ENCODE assay signal across 10 mouse cellular contexts in genomic region chr13:78210748-78211089, GRCm38 (mm10). TPM values are rescaled to one million over a fixed set of nuclear protein-coding genes. Genes with fewer than 3 reads are reported as not detected.
A peak's percentile ranks its signal among the peaks of the same experiment; 100 is the strongest.
DNase-seq lines count a peak whose midpoint lies in the region; ATAC-seq and TF ChIP-seq lines count a peak whose summit lies in the region.
"Had no signal": no experiment of that assay in that cellular context is flagged by ENCODE, and none has a peak within 500 bp of the region (broad histone marks: within the 10 kb centered on the region; RNA-seq: fewer than 3 reads in every experiment).

No protein-coding gene starts in this region.

- TF ChIP-seq CTCF in cerebellum, adult 2 months (IDR thresholded peaks at IDR 0.05; ENCODE audit: borderline replicate concordance, insufficient read depth, low read depth, low read length) = no peak
- TF ChIP-seq CTCF in stomach, postnatal 0 days (IDR thresholded peaks at IDR 0.05; ENCODE audit: low read depth) = no peak

- H3K27ac ChIP-seq in cerebellum, adult 2 months (ENCODE audit: insufficient read depth, low read length) = no peak overlapping the region
- H3K27ac ChIP-seq in neural tube, embryonic 11.5 days (ENCODE audit: low read depth, low read length) = no peak overlapping the region
- H3K27ac ChIP-seq in limb, embryonic 13.5 days = no peak overlapping the region
- no peak overlapping the region for H3K27ac ChIP-seq in stomach, postnatal 0 days (replicated peaks)

- H3K4me3 ChIP-seq in cerebellum, adult 2 months (replicated peaks; ENCODE audit: insufficient read depth, low read depth, low read length) = peak overlapping the region; percentile 70
- H3K4me3 ChIP-seq in neural tube, embryonic 11.5 days (ENCODE audit: low read depth, low read length) = peak overlapping the region; percentile 38
- H3K4me3 ChIP-seq in limb, embryonic 13.5 days = peak overlapping the region; percentile 36
- peak overlapping the region; percentile 36 for H3K4me3 ChIP-seq in stomach, postnatal 0 days (ENCODE audit: low read depth, low read length)

- WGBS in cerebellum, adult 2 months = 21% methylated on average over 13 of the region's 13 CpGs
- WGBS in neural tube, embryonic 11.5 days = 7% methylated on average over 13 of the region's 13 CpGs
- 3% methylated on average over 13 of the region's 13 CpGs for WGBS in limb, embryonic 13.5 days
- whole genome bisulfite sequencing in stomach, postnatal 0 days = 30% methylated on average over 13 of the region's 13 CpGs

- TF ChIP-seq POLR2A in cerebellum, adult 2 months (IDR thresholded peaks at IDR 0.05; ENCODE audit: borderline replicate concordance, insufficient read depth, low read length) = no peak

- peak overlapping the region; percentile 82 for H3K4me2 ChIP-seq in neural tube, embryonic 11.5 days (ENCODE audit: low read depth)
- peak overlapping the region; percentile 70 for H3K4me2 ChIP-seq in limb, embryonic 13.5 days (replicated peaks)
- H3K4me2 ChIP-seq in stomach, postnatal 0 days (replicated peaks; ENCODE audit: low read depth) = peak overlapping the region; percentile 69

- H3K4me1 ChIP-seq in cerebellum, adult 2 months (ENCODE audit: control insufficient read depth, insufficient read depth, low read length) = no peaks in the 10 kb centered on the region
- peaks cover 34% of the 10 kb centered on the region for H3K4me1 ChIP-seq in neural tube, embryonic 11.5 days (ENCODE audit: control insufficient read depth, insufficient read depth, low read length)
- peaks cover 16% of the 10 kb centered on the region for H3K4me1 ChIP-seq in limb, embryonic 13.5 days
- 0 out of 2 replicates have a peak, but pooled peaks cover 2% of the 10 kb centered on the region for H3K4me1 ChIP-seq in stomach, postnatal 0 days (replicated peaks; ENCODE audit: control insufficient read depth, insufficient read depth)

- 0 out of 2 replicates have a peak, but pooled peaks have one; percentile 18 for ATAC-seq in neural tube, embryonic 11.5 days (ENCODE audit: insufficient read depth, low FRiP score, low TSS enrichment)
- ATAC-seq in limb, embryonic 13.5 days (ENCODE audit: low FRiP score, low read depth) = no peak
- peak; percentile 49; the same call in 1 of the 2 replicates for ATAC-seq in stomach, postnatal 0 days (ENCODE audit: low FRiP score, low TSS enrichment)

- no peak for TF ChIP-seq EP300 in stomach, postnatal 0 days (optimal IDR thresholded peaks at IDR 0.05)

- no peaks in the 10 kb centered on the region for H3K27me3 ChIP-seq in cerebellum, adult 2 months (ENCODE audit: control insufficient read depth, insufficient read depth, low read length)
- no peaks in the 10 kb centered on the region for H3K27me3 ChIP-seq in neural tube, embryonic 11.5 days (ENCODE audit: control insufficient read depth, insufficient read depth, low read length)
- H3K27me3 ChIP-seq in limb, embryonic 13.5 days = peaks cover 77% of the 10 kb centered on the region
- peaks cover 4% of the 10 kb centered on the region; the same call in 1 of the 2 replicates for H3K27me3 ChIP-seq in stomach, postnatal 0 days (ENCODE audit: control insufficient read depth, insufficient read depth, low read length)

- no peaks in the 10 kb centered on the region for H3K36me3 ChIP-seq in neural tube, embryonic 11.5 days (ENCODE audit: control insufficient read depth, insufficient read depth, low read length)
- H3K36me3 ChIP-seq in limb, embryonic 13.5 days = no peaks in the 10 kb centered on the region
- no peaks in the 10 kb centered on the region for H3K36me3 ChIP-seq in stomach, postnatal 0 days (ENCODE audit: control insufficient read depth, insufficient read depth, low read length)

- peak overlapping the region; percentile 63 for H3K9ac ChIP-seq in neural tube, embryonic 11.5 days (ENCODE audit: low read length)
- peak overlapping the region; percentile 9; the same call in 1 of the 2 replicates for H3K9ac ChIP-seq in limb, embryonic 13.5 days
- H3K9ac ChIP-seq in stomach, postnatal 0 days (ENCODE audit: low read length) = peak overlapping the region; percentile 47; the same call in 1 of the 2 replicates

- DNase-seq in cerebellum, adult 2 months = no peak
- no peak for DNase-seq in cerebellum, adult 11 months
- no peak for DNase-seq in neural tube, embryonic 11.5 days (ENCODE audit: low spot score)
- DNase-seq in neural tube, embryonic 10.5 days (ENCODE audit: extremely low spot score, low spot score) = no peak
- no peak for DNase-seq in stomach, postnatal 0 days (ENCODE audit: low spot score)
- no peak for DNase-seq in urinary bladder, postnatal 14 days (ENCODE audit: low spot score)
- no peak for DNase-seq in gastrocnemius, postnatal 25 days
- DNase-seq: cerebellum, adult 11-12 months had no signal

- no peaks in the 10 kb centered on the region for H3K9me3 ChIP-seq in neural tube, embryonic 11.5 days (ENCODE audit: control insufficient read depth, low read length)
- H3K9me3 ChIP-seq in limb, embryonic 13.5 days = no peaks in the 10 kb centered on the region
- no peaks in the 10 kb centered on the region for H3K9me3 ChIP-seq in stomach, postnatal 0 days (ENCODE audit: control insufficient read depth, low read length)

RNA-seq across cellular contexts. Expression of gene Nr2f1, which starts 11.2 kb away (rescaled TPM):
- polyA plus RNA-seq in cerebellum, adult 2 months (2012; rRNA removed) = 71.3 and 84.5 TPM in 2 replicates
- polyA plus RNA-seq in neural tube, embryonic 11.5 days (2014; fragmentation: Nextera tagmentation; extraction: Ambion mirVana) = 61.2 and 62.9 TPM in 2 replicates
- polyA plus RNA-seq in limb, embryonic 13.5 days (2015; fragmentation: Nextera tagmentation; extraction: Ambion mirVana) = 3.0 and 3.1 TPM in 2 replicates
- 5.8 and 6.3 TPM in 2 replicates for polyA plus RNA-seq in stomach, postnatal 0 days (2015; fragmentation: Nextera tagmentation; extraction: Ambion mirVana)
- under 1 TPM; 0.80 to 0.95 TPM for total RNA-seq in gastrocnemius, postnatal 25 days (2021)
- total RNA-seq: megakaryocyte, adult 5-6 weeks had no signal

Comparison
In these comparisons a context has a peak if more than half of its experiments do, and no peak if none do; other contexts are left out.
1. H3K9ac ChIP-seq: peak in every context shown above with its lines; median percentile 63 in neural tube, embryonic 11.5 days; 47 in stomach, postnatal 0 days; 9 in limb, embryonic 13.5 days.